Mouse (Mus musculus) layer of hippocampus, adult 2 months (tissue): ENCODE data around the gene Mitd1. TPM values are rescaled to one million over a fixed set of nuclear protein-coding genes. Genes with fewer than 3 reads are reported as not detected.
A peak's percentile ranks its signal among the peaks of the same experiment; 100 is the strongest.

Experiments used
- DNase-seq, 2 experiments: peaks; one replicate each; pipeline ENCODE4 v3.0.0; 2022; ENCODE audit warnings: low spot score in 2 of 2
- H3K27ac ChIP-seq: fragments of 200-600 bp; 2 replicates; pipeline ENCODE4 v1.8.1; 2022
- H3K4me3 ChIP-seq: fragments of 200-600 bp; 2 replicates; pipeline ENCODE4 v1.8.1; 2022; ENCODE audit warnings: mild to moderate bottlenecking
- CTCF ChIP-seq: fragments of 200-600 bp; conservative IDR thresholded peaks from 2 replicates; pipeline ENCODE4 v1.8.1; 2022; ENCODE audit warnings: antibody characterized with exemption, mild to moderate bottlenecking, moderate library complexity
- total RNA-seq, 2 experiments: library from RNA; stranded (reverse); gene quantifications; 2 replicates each; pipeline ENCODE4 v1.2.3; 2021

Gene Mitd1
- total RNA-seq, 2 experiments from 2014 or later = 11.0 to 12.2 TPM

GRCm38 (mm10) chr1:37864511-37865400 is 25.5 kb downstream of the Mitd1 start:
- Histone ChIP-seq H3K4me3 (peak overlapping the region; percentile 86), H3K27ac (peak overlapping the region; percentile 98)
- peak; percentile 68 for TF ChIP-seq CTCF
- peak; percentile 99 for DNase-seq

- no peak for TF ChIP-seq CTCF
- peak; percentile 32 to 39 for DNase-seq
Measured at GRCm38 (mm10) chr1:37850696-37851095, 39.5 kb downstream of the Mitd1 start.

DNA sequence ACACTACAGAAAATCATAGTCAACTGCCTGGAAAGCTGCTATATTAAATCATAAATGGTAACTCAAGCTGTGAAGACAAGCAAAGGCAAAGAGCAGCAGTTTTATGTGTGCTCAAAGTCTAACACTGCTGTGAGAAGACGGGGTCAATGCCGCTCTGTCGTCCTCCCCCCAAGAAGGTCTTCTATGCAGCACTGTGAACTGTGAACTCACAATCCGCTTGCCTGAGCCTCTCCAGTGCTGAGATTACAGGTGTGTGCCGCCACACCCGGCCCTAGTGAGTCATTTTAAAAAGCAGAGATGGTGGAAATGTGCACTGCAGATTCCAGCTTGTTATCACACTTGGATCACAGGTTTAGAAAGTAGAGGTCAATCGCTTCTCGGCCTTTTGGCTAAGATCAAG is 43.3 kb downstream of the Mitd1 start:
- H3K27ac ChIP-seq = no peak overlapping the region
- no peak for DNase-seq
- no peak overlapping the region for H3K4me3 ChIP-seq
- TF ChIP-seq CTCF = no peak

More at GRCm38 (mm10) chr1:37850696-37851095, 39.5 kb downstream of the Mitd1 start:
- Histone ChIP-seq H3K27ac (peak overlapping the region; percentile 85), H3K4me3 (no peak overlapping the region)

- Histone ChIP-seq H3K27ac (no peak overlapping the region), H3K4me3 (no peak overlapping the region)
- no peak for TF ChIP-seq CTCF
- DNase-seq = no peak
Measured at GRCm38 (mm10) chr1:37831681-37832080, 58.5 kb downstream of the Mitd1 start.

Other genes with a start within 250 kb of the Mitd1 start
- 100 to 1,000 TPM; 399 to 415 TPM for gene 2010300C02Rik, start 170.3 kb downstream of the Mitd1 start, total RNA-seq
- gene Tsga10, start 24.0 kb downstream of the Mitd1 start, total RNA-seq = 10 to 100 TPM; 24.8 to 28.6 TPM
- gene Lipt1, start 18.7 kb downstream of the Mitd1 start, total RNA-seq = 1 to 10 TPM; 6.9 to 7.4 TPM
- gene Mrpl30, start 66 bp upstream of the Mitd1 start, total RNA-seq = 100 to 1,000 TPM; 134 to 142 TPM
- not detected for gene Lyg2, start 26.1 kb upstream of the Mitd1 start, total RNA-seq
- gene Lyg1, start 67.3 kb upstream of the Mitd1 start, total RNA-seq = not detected
- 10 to 100 TPM; 56.9 to 60.4 TPM for gene Txndc9, start 107.5 kb upstream of the Mitd1 start, total RNA-seq
- gene Eif5b, start 107.6 kb upstream of the Mitd1 start, total RNA-seq = 10 to 100 TPM; 37.7 to 38.5 TPM
- gene Rev1, start 239.4 kb upstream of the Mitd1 start, total RNA-seq = 10 to 100 TPM; 41.1 to 43.5 TPM